In genomic region chr4:119097421-119097820, GRCm38 (mm10) we compare ENCODE assay signal across 21 mouse cellular contexts.
"Had no signal": no experiment of that assay in that cellular context is flagged by ENCODE, and none has a peak within 500 bp of the region (broad histone marks: within the 10 kb centered on the region; RNA-seq: fewer than 3 reads in every experiment).

No protein-coding gene starts in this region.

- H3K4me3 ChIP-seq: lung, embryonic 15.5 days; megakaryocyte, embryonic 14.5 days; midbrain, embryonic 13.5 days; midbrain, embryonic 15.5 days; myocyte; neural tube, embryonic 13.5 days; neural tube, embryonic 15.5 days had no signal

- H3K4me2 ChIP-seq: lung, embryonic 15.5 days; midbrain, embryonic 11.5 days; midbrain, embryonic 13.5 days; midbrain, embryonic 15.5 days; neural tube, embryonic 13.5 days; neural tube, embryonic 15.5 days had no signal

- DNase-seq: lung, adult 2 months; lung, postnatal 14 days; lung, postnatal 36 days; retina, postnatal 1 day; right cerebral cortex, adult 18-20 months; right cerebral cortex, postnatal 25 days; right cerebral cortex, postnatal 4 days; spleen, adult 18-20 months; thymus, adult 18-20 months; thymus, postnatal 14 days; thymus, postnatal 36 days had no signal

- ATAC-seq: lung, postnatal 0 days; midbrain, embryonic 13.5 days; midbrain, embryonic 15.5 days had no signal

- H3K27me3 ChIP-seq: lung, embryonic 15.5 days; midbrain, embryonic 13.5 days; midbrain, embryonic 15.5 days; neural tube, embryonic 13.5 days; neural tube, embryonic 15.5 days had no signal

- H3K36me3 ChIP-seq: lung, embryonic 15.5 days; midbrain, embryonic 13.5 days; midbrain, embryonic 15.5 days; neural tube, embryonic 13.5 days; neural tube, embryonic 15.5 days had no signal

- H3K9ac ChIP-seq: lung, embryonic 15.5 days; midbrain, embryonic 13.5 days; midbrain, embryonic 15.5 days; neural tube, embryonic 13.5 days; neural tube, embryonic 15.5 days had no signal

- H3K4me1 ChIP-seq: lung, embryonic 15.5 days; midbrain, embryonic 13.5 days; midbrain, embryonic 15.5 days; neural tube, embryonic 13.5 days; neural tube, embryonic 15.5 days had no signal

- H3K27ac ChIP-seq: lung, embryonic 15.5 days; macrophage; midbrain, embryonic 13.5 days; midbrain, embryonic 15.5 days; neural tube, embryonic 13.5 days; neural tube, embryonic 15.5 days had no signal

- H3K9me3 ChIP-seq: lung, embryonic 15.5 days; megakaryocyte, embryonic 14.5 days; midbrain, embryonic 13.5 days; midbrain, embryonic 15.5 days; neural tube, embryonic 13.5 days; neural tube, embryonic 15.5 days had no signal
